Mouse (Mus musculus) forebrain, embryonic 12.5 days (tissue): ENCODE results near the gene Birc6. TPM values are rescaled to one million over a fixed set of nuclear protein-coding genes. Genes with fewer than 3 reads are reported as not detected.
"Not testable (repeated sequence)": the region's sequence is repeated elsewhere in the genome, so short reads cannot be mapped to it uniquely, and the experiment has no call there.

Experiments used
- ATAC-seq: fragments of 200-750 bp; cut with Nextera tagmentation; 2 replicates; pipeline ENCODE4 v1.8.0; 2017; ENCODE audit warnings: moderate TSS enrichment; ENCODE audit not compliant: low FRiP score
- H3K27ac ChIP-seq: fragments of 300-500 bp; sonication (generic); 2 replicates; pipeline ENCODE4 v1.5.1; 2016; ENCODE audit warnings: mild to moderate bottlenecking
- H3K27me3 ChIP-seq: fragments of 300-500 bp; sonication (generic); 2 replicates; pipeline ENCODE4 v1.6.1; 2016; ENCODE audit warnings: mild to moderate bottlenecking
- H3K36me3 ChIP-seq: fragments of 300-500 bp; sonication (generic); replicated peaks from 2 replicates; pipeline ENCODE4 v1.6.1; 2016; ENCODE audit warnings: mild to moderate bottlenecking
- H3K4me1 ChIP-seq: fragments of 300-500 bp; sonication (generic); 2 replicates; pipeline ENCODE4 v1.6.1; 2016
- H3K4me2 ChIP-seq: fragments of 300-500 bp; sonication (generic); 2 replicates; pipeline ENCODE4 v1.6.1; 2016; ENCODE audit warnings: mild to moderate bottlenecking, moderate library complexity
- H3K4me3 ChIP-seq: fragments of 300-500 bp; sonication (generic); replicated peaks from 2 replicates; pipeline ENCODE4 v1.5.1; 2016; ENCODE audit warnings: mild to moderate bottlenecking
- H3K9ac ChIP-seq: fragments of 300-500 bp; sonication (generic); 2 replicates; pipeline ENCODE4 v1.6.1; 2016; ENCODE audit warnings: mild to moderate bottlenecking
- H3K9me3 ChIP-seq: fragments of 300-500 bp; sonication (generic); 2 replicates; pipeline ENCODE4 v1.6.1; 2016
- WGBS: fragments of 180-500 bp; shearing (Covaris S2); methylation state at CpG from one replicate; pipeline ENCODE4 v1.1.7; 2016; 5-methylcytosine and 5-hydroxymethylcytosine counted together
- polyA plus RNA-seq: library from polyadenylated mRNA; unstranded; fragments of >200 nt; fragmentation: Nextera tagmentation; extraction: Ambion mirVana; gene quantifications from 2 replicates; pipeline ENCODE4 v1.2.1, GENCODE M21; 2016

Gene Birc6
- polyA plus RNA-seq, 1 experiment from 2014 or later, result 103 TPM

- ATAC-seq, result no peak
- no peak overlapping the region for H3K4me3 ChIP-seq
- WGBS, result 89% methylated on average over 8 of the region's 8 CpGs
- no peaks in the 10 kb centered on the region for H3K27me3 ChIP-seq
- H3K36me3 ChIP-seq, result peaks cover 26% of the 10 kb centered on the region
- no peak overlapping the region for H3K9ac ChIP-seq
- H3K4me1 ChIP-seq, result no peaks in the 10 kb centered on the region
- H3K4me2 ChIP-seq, result no peak overlapping the region
- H3K27ac ChIP-seq, result no peak overlapping the region
- no peaks in the 10 kb centered on the region for H3K9me3 ChIP-seq
These were observed 150.0 kb downstream of the Birc6 start for GRCm38 (mm10) chr17:74678061-74678460.

GRCm38 (mm10) chr17:74684927-74685326 lies 156.8 kb downstream of the Birc6 start:
- H3K9ac ChIP-seq, result no peak overlapping the region
- ATAC-seq, result no peak
- H3K27me3 ChIP-seq, result no peaks in the 10 kb centered on the region
- WGBS, result 92% methylated on average over 3 of the region's 3 CpGs
- H3K36me3 ChIP-seq, result peaks cover 16% of the 10 kb centered on the region
- no peak overlapping the region for H3K27ac ChIP-seq
- H3K4me2 ChIP-seq, result no peak overlapping the region
- no peaks in the 10 kb centered on the region for H3K4me1 ChIP-seq
- H3K4me3 ChIP-seq, result no peak overlapping the region
- H3K9me3 ChIP-seq, result no peaks in the 10 kb centered on the region

GRCm38 (mm10) chr17:74688555-74688954 lies 160.5 kb downstream of the Birc6 start:
- WGBS, result 89% methylated on average over 2 of the region's 2 CpGs
- H3K4me2 ChIP-seq, result no peak overlapping the region
- H3K36me3 ChIP-seq, result peaks cover 46% of the 10 kb centered on the region

GRCm38 (mm10) chr17:74689406-74689805 lies 161.3 kb downstream of the Birc6 start:
- Histone ChIP-seq H3K4me2 (no peak overlapping the region), H3K4me3 (no peak overlapping the region), H3K27me3 (no peaks in the 10 kb centered on the region), H3K36me3 (peaks cover 48% of the 10 kb centered on the region), H3K9me3 (no peaks in the 10 kb centered on the region), H3K4me1 (no peaks in the 10 kb centered on the region), H3K9ac (no peak overlapping the region), H3K27ac (no peak overlapping the region)
- ATAC-seq, result no peak
- WGBS, result 91% methylated on average over 4 of the region's 4 CpGs

More at GRCm38 (mm10) chr17:74688555-74688954, 160.5 kb downstream of the Birc6 start:
- no peak overlapping the region for H3K4me3 ChIP-seq
- no peak overlapping the region for H3K27ac ChIP-seq
- H3K9ac ChIP-seq, result no peak overlapping the region
- H3K27me3 ChIP-seq, result no peaks in the 10 kb centered on the region
- H3K9me3 ChIP-seq, result no peaks in the 10 kb centered on the region
- no peak for ATAC-seq
- H3K4me1 ChIP-seq, result no peaks in the 10 kb centered on the region

DNA sequence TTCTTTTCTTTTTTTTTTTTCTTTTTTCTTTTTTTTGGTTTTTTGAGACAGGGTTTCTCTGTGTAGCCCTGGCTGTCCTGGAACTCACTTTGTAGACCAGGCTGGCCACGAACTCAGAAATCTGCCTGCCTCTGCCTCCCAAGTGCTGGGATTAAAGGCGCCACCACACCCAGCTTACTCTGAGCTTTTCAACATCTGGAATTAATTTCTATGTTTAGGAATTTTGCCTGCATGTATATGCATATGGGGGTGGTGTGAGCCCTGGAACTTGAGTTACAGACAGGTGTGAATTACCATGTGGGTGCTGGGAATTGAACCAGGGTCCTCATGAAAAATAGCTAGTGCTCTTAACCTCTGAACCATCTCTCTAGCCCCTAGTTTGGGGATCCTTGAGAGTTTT lies 173.6 kb downstream of the Birc6 start:
- H3K27ac ChIP-seq, H3K9ac ChIP-seq, H3K9me3 ChIP-seq, H3K27me3 ChIP-seq, H3K4me2 ChIP-seq, ATAC-seq, H3K4me1 ChIP-seq, H3K4me3 ChIP-seq: not testable (repeated sequence)
- 98% methylated on average over 2 of the region's 2 CpGs for WGBS
- peaks cover 55% of the 10 kb centered on the region for H3K36me3 ChIP-seq

DNA sequence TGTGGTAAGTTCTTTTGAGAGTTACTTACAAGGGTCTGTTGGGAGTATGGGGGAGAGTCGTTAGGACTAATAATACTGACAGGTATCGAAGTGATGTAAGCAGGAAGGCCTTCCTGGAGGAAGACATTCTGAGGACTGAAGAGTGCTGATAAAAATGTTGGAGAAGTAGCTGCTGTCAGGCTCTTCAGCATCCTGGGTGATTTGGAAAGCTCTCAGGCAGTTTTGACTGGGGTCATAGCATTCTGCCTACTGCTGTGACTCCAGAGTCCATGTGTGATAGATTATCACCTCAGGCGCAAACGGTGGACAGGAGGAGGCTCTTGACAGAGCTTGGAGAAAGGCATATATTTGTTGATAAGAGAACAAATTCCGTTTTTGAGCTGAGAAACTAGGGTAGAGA lies 177.4 kb downstream of the Birc6 start:
- Histone ChIP-seq H3K9me3 (no peaks in the 10 kb centered on the region), H3K9ac (no peak overlapping the region), H3K4me2 (no peak overlapping the region), H3K4me1 (no peaks in the 10 kb centered on the region), H3K4me3 (no peak overlapping the region), H3K27ac (no peak overlapping the region), H3K27me3 (no peaks in the 10 kb centered on the region), H3K36me3 (peaks cover 18% of the 10 kb centered on the region)
- 87% methylated on average over 5 of the region's 5 CpGs for whole genome bisulfite sequencing
- no peak for ATAC-seq

DNA sequence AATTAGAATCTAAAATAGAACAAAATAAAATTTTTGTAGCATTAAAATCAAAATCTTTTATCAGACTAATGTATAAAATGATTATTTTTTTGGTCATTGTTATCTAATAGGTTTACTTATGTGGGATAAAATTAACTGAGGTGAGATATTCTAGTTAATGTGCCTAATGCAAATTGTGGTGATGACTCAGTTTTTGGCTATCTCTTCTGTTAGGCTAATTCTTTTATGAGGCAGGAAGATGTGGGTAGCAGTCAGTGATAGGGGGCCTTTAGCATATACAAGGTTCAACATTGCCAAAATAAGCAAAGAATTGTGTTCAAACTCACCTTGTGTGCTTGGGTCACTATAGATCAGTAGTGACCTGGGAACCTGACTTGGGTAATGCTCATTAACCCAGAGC lies 178.5 kb downstream of the Birc6 start:
- H3K4me2 ChIP-seq, result no peak overlapping the region

DNA sequence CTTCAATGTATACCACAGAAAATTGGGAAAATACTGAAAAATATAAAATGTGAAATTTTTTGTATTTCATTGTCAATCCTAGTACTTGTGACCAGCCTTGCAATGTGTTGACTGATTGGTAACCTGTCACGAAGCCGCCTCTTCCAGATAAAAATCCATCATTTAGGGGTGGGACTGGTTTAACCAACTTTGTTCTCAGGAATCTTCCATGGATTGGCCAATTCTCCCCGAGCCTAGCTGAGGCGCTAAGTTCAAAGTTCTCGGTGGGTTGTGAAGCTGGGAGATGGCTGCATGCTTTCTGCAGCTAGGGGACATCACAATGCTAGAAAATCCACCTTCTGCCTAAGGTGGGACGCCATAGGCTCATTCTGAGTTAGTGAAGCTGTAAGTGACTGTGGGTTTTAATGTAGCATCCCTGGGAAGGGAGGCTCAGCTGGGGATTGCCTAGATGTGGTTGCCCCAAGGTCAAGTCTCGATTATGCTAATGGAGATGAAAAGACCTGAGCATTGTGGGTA lies 179.6 kb downstream of the Birc6 start:
- H3K27me3 ChIP-seq, result no peaks in the 10 kb centered on the region
- no peak for ATAC-seq
- no peak overlapping the region for H3K4me3 ChIP-seq
- no peak overlapping the region for H3K4me2 ChIP-seq
- no peaks in the 10 kb centered on the region for H3K4me1 ChIP-seq
- H3K9me3 ChIP-seq, result no peaks in the 10 kb centered on the region
- no peak overlapping the region for H3K9ac ChIP-seq
- H3K36me3 ChIP-seq, result peaks cover 8% of the 10 kb centered on the region; the same call in 1 of the 2 replicates
- 89% methylated on average over 7 of the region's 7 CpGs for WGBS
- no peak overlapping the region for H3K27ac ChIP-seq

More for the DNA sequence above, 178.5 kb downstream of the Birc6 start:
- no peaks in the 10 kb centered on the region for H3K9me3 ChIP-seq
- H3K27me3 ChIP-seq, result no peaks in the 10 kb centered on the region
- H3K4me1 ChIP-seq, result no peaks in the 10 kb centered on the region
- H3K9ac ChIP-seq, result no peak overlapping the region
- no peak overlapping the region for H3K4me3 ChIP-seq
- no peak for ATAC-seq
- H3K27ac ChIP-seq, result no peak overlapping the region
- peaks cover 14% of the 10 kb centered on the region for H3K36me3 ChIP-seq

GRCm38 (mm10) chr17:74710731-74711130 lies 182.6 kb downstream of the Birc6 start:
- H3K9me3 ChIP-seq, result no peaks in the 10 kb centered on the region
- no peak for ATAC-seq
- no peak overlapping the region for H3K9ac ChIP-seq
- WGBS, result 83% methylated on average over 4 of the region's 4 CpGs
- no peak overlapping the region for H3K4me2 ChIP-seq
- H3K27me3 ChIP-seq, result peaks cover 7% of the 10 kb centered on the region; the same call in 1 of the 2 replicates
- no peaks in the 10 kb centered on the region for H3K4me1 ChIP-seq
- H3K27ac ChIP-seq, result no peak overlapping the region
- no peaks in the 10 kb centered on the region for H3K36me3 ChIP-seq
- no peak overlapping the region for H3K4me3 ChIP-seq

- H3K27ac ChIP-seq, result no peak overlapping the region
- no peaks in the 10 kb centered on the region for H3K36me3 ChIP-seq
- H3K4me2 ChIP-seq, result no peak overlapping the region
- H3K9ac ChIP-seq, result no peak overlapping the region
- no peak for ATAC-seq
- 91% methylated on average over 8 of the region's 8 CpGs for WGBS
- peaks cover 12% of the 10 kb centered on the region; the same call in 1 of the 2 replicates for H3K27me3 ChIP-seq
- H3K9me3 ChIP-seq, result no peaks in the 10 kb centered on the region
- H3K4me3 ChIP-seq, result no peak overlapping the region
- H3K4me1 ChIP-seq, result no peaks in the 10 kb centered on the region
These were observed 183.5 kb downstream of the Birc6 start for GRCm38 (mm10) chr17:74711627-74712026.

DNA sequence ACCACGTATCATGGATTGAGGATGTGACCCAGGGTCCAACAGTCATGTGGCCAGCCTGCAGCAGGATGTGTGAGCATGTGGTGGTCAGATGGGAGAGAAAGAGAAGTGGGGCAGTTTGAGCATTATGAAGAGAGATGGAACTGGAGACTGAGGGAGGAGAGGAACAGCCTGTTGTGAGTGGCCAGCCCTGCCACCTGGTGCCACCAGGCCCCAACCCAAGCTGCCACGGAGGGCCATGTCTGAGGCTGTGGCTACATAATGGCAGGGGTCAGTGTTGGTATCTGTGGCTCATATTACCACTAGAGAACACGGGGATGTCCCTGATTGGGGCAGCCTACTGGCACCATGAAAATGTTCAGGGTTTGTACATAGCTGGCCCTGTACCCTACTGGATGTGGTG lies 187.0 kb downstream of the Birc6 start:
- H3K27me3 ChIP-seq, result peaks cover 12% of the 10 kb centered on the region; the same call in 1 of the 2 replicates
- WGBS, result 55% methylated on average over 3 of the region's 3 CpGs
- no peaks in the 10 kb centered on the region for H3K36me3 ChIP-seq
- no peak for ATAC-seq
- H3K4me2 ChIP-seq, result no peak overlapping the region
- H3K4me1 ChIP-seq, result peaks cover 8% of the 10 kb centered on the region
- no peak overlapping the region for H3K27ac ChIP-seq
- H3K9me3 ChIP-seq, result no peaks in the 10 kb centered on the region
- no peak overlapping the region for H3K9ac ChIP-seq
- H3K4me3 ChIP-seq, result no peak overlapping the region

DNA sequence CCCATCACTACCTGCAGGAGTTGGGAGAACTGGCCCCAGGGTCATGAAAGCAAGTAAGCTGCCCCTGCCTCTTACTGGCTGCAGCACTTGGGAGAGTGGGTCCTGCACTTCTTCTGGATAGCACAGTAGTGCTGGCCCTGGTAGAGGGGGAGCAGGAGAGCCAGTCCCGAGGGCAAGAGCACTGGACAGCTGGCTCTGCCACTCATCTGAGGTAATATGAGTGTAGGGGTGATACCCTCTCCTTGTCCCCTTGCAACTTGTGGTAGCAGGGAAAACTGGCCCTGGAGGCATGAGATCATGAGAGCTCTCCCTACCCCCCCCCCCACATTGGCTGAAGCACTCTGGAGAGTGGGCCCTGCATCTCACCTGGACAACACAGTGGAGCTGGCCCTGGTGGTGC lies 187.6 kb downstream of the Birc6 start:
- no peak for ATAC-seq
- peaks cover 8% of the 10 kb centered on the region for H3K4me1 ChIP-seq
- WGBS, result 55% methylated on average over 1 of the region's 1 CpGs

DNA sequence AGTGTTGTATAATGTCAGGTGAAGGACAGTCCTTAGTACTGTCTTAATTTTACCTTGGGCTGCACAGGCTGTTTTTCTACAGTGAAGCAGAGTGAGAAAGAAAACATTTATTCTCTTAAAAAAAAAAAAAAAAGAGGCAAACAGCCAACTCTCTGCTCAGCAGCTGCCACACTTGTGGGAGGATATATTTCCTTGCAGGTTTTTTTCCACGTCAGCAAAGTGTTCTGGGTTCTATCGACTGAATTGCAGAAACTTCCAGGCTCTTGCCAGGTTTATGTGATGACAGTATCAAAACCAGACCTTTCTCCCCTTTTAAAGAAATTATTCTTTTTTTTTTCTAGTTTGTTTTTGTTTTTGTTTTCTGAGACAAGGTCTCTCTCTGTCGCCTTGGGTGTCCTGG lies 188.5 kb downstream of the Birc6 start:
- H3K4me3 ChIP-seq, result peak overlapping the region; percentile 80; the same call in 1 of the 2 replicates
- H3K27ac ChIP-seq, result no peak overlapping the region
- no peak for ATAC-seq
- 72% methylated on average over 3 of the region's 3 CpGs for WGBS
- peaks cover 8% of the 10 kb centered on the region for H3K4me1 ChIP-seq
- H3K9ac ChIP-seq, result no peak overlapping the region
- peaks cover 3% of the 10 kb centered on the region; the same call in 1 of the 2 replicates for H3K36me3 ChIP-seq
- peak overlapping the region; percentile 80; the same call in 1 of the 2 replicates for H3K4me2 ChIP-seq
- peaks cover 12% of the 10 kb centered on the region; the same call in 1 of the 2 replicates for H3K27me3 ChIP-seq
- no peaks in the 10 kb centered on the region for H3K9me3 ChIP-seq

More for the DNA sequence above, 187.6 kb downstream of the Birc6 start:
- Histone ChIP-seq H3K4me3 (no peak overlapping the region), H3K9ac (no peak overlapping the region), H3K27me3 (peaks cover 12% of the 10 kb centered on the region; the same call in 1 of the 2 replicates), H3K4me2 (no peak overlapping the region), H3K27ac (no peak overlapping the region), H3K9me3 (no peaks in the 10 kb centered on the region), H3K36me3 (no peaks in the 10 kb centered on the region)
